Mouse (Mus musculus) gastrocnemius, adult 2 months (tissue): ENCODE results near the gene Mospd2. TPM values are rescaled to one million over a fixed set of nuclear protein-coding genes. Genes with fewer than 3 reads are reported as not detected.

Experiments used
- DNase-seq: peaks from one replicate; pipeline ENCODE4 v3.0.0; 2022
- H3K27ac ChIP-seq: fragments of 200-600 bp; 2 replicates; pipeline ENCODE4 v1.8.1; 2022; ENCODE audit warnings: mild to moderate bottlenecking
- H3K4me3 ChIP-seq: fragments of 200-600 bp; 2 replicates; pipeline ENCODE4 v1.8.1; 2022; ENCODE audit warnings: mild to moderate bottlenecking, moderate library complexity
- CTCF ChIP-seq: fragments of 200-600 bp; IDR thresholded peaks from 2 replicates; pipeline ENCODE4 v1.8.1; 2022; ENCODE audit warnings: antibody characterized with exemption, mild to moderate bottlenecking, moderate library complexity
- intact Hi-C: fragments of 180-260 bp; cut with DNase I; formaldehyde crosslinking; loops from one replicate; pipeline ENCODE4 v1.15.1; 2025
- long read RNA-seq, 2 experiments: library from polyadenylated mRNA; stranded (forward); transcript quantifications; one replicate each; pipeline ENCODE4 v2.0.0; 2021
- total RNA-seq, 2 experiments: library from RNA; stranded (reverse); gene quantifications; 2 replicates each; pipeline ENCODE4 v1.2.3; 2021

The Mospd2 gene
- 1 to 10 TPM; 7.3 to 8.1 TPM for total RNA-seq
- long read RNA-seq, experiment 1, transcript Mospd2-201 (15 exons, 2,015 nt): major isoform, 8 of 8 reads
- long read RNA-seq, experiment 1, partial matches to known transcripts: 0 of 8 reads
- long read RNA-seq, experiment 1, other reads (novel, unspliced or antisense): 0 of 8 reads
- long read RNA-seq, experiment 2, partial matches to known transcripts: 0 of 5 reads
- long read RNA-seq, experiment 2, other reads (novel, unspliced or antisense): 1 of 5 reads

- intact Hi-C loops: no loop called here
- no peak for TF ChIP-seq CTCF
- peak within 1 kb of the TSS; percentile 87 for H3K27ac ChIP-seq
Measured at GRCm38 (mm10) chrX:164980193-164980775, at the start of gene Mospd2, which contains the start of gene Fancb. Mospd2 (minus strand) TSS chrX:164980375. Fancb (plus strand) TSS chrX:164980592.

GRCm38 (mm10) chrX:165004779-165005324 is 24.7 kb upstream of the Mospd2 start, which contains the start of gene Gm17604:
Gm17604 (minus strand) TSS chrX:165004829.
- no peak for TF ChIP-seq CTCF
- intact Hi-C loops: no loop called here
- DNase-seq: no peak
- Histone ChIP-seq H3K27ac (0 out of 2 replicates have a peak within 1 kb of the TSS, but pooled peaks have one; percentile 40), H3K4me3 (no peak within 1 kb of the TSS)

More at GRCm38 (mm10) chrX:164980193-164980775, at the start of gene Mospd2, which contains the start of gene Fancb:
- DNase-seq: peak; percentile 94
- peak within 1 kb of the TSS; percentile 86 for H3K4me3 ChIP-seq

- DNase-seq: no peak
- TF ChIP-seq CTCF: no peak
- Histone ChIP-seq H3K27ac (peak overlapping the region; percentile 35; the same call in 1 of the 2 replicates), H3K4me3 (no peak overlapping the region)
- intact Hi-C loops: no loop called here
Measured at GRCm38 (mm10) chrX:165003141-165003540, 23.0 kb upstream of the Mospd2 start.

- H3K27ac ChIP-seq: no peak overlapping the region
- no peak for TF ChIP-seq CTCF
- intact Hi-C loops: no loop called here
- peak overlapping the region; percentile 86 for H3K4me3 ChIP-seq
- DNase-seq: no peak
Measured at GRCm38 (mm10) chrX:164978866-164979265, 1.3 kb downstream of the Mospd2 start.

GRCm38 (mm10) chrX:164971206-164971605 is 9.0 kb downstream of the Mospd2 start:
- intact Hi-C loops: no loop called here
- Histone ChIP-seq H3K27ac (no peak overlapping the region), H3K4me3 (no peak overlapping the region)
- DNase-seq: no peak
- TF ChIP-seq CTCF: no peak

GRCm38 (mm10) chrX:164965750-164966448 is 14.3 kb downstream of the Mospd2 start:
- intact Hi-C loops: no loop called here
- H3K4me3 ChIP-seq: no peak overlapping the region
- no peak overlapping the region for H3K27ac ChIP-seq
- DNase-seq: no peak
- TF ChIP-seq CTCF: no peak

- no peak for DNase-seq
- TF ChIP-seq CTCF: no peak
- peak overlapping the region; percentile 70 for H3K27ac ChIP-seq
- H3K4me3 ChIP-seq: no peak overlapping the region
- intact Hi-C loops: no loop called here
Measured at GRCm38 (mm10) chrX:164952601-164953375, 27.4 kb downstream of the Mospd2 start.

GRCm38 (mm10) chrX:164951858-164952576 is 28.2 kb downstream of the Mospd2 start:
- peak; percentile 15 for DNase-seq
- no peak for TF ChIP-seq CTCF
- intact Hi-C loops: no loop called here
- H3K27ac ChIP-seq: peak overlapping the region; percentile 70
- H3K4me3 ChIP-seq: no peak overlapping the region

- DNase-seq: no peak
- Histone ChIP-seq H3K27ac (no peak overlapping the region), H3K4me3 (no peak overlapping the region)
- intact Hi-C loops: no loop called here
- no peak for TF ChIP-seq CTCF
Measured at GRCm38 (mm10) chrX:164941540-164941939, 38.6 kb downstream of the Mospd2 start.

- intact Hi-C loops: no loop called here
- no peak for TF ChIP-seq CTCF
- H3K27ac ChIP-seq: no peak overlapping the region
- no peak overlapping the region for H3K4me3 ChIP-seq
- no peak for DNase-seq
Measured at GRCm38 (mm10) chrX:164912993-164913392, 67.2 kb downstream of the Mospd2 start.

- intact Hi-C loops: no loop called here
- H3K4me3 ChIP-seq: no peak overlapping the region
- TF ChIP-seq CTCF: no peak
- no peak for DNase-seq
- no peak overlapping the region for H3K27ac ChIP-seq
Measured at GRCm38 (mm10) chrX:164912186-164912585, 68.0 kb downstream of the Mospd2 start.
